ENCODE assay signal across 9 mouse cellular contexts in genomic region chrX:96456201-96456963, GRCm38 (mm10). TPM values are rescaled to one million over a fixed set of nuclear protein-coding genes. Genes with fewer than 3 reads are reported as not detected.
DNase-seq lines count a peak whose midpoint lies in the region; ATAC-seq and TF ChIP-seq lines count a peak whose summit lies in the region.
"Had no signal": no experiment of that assay in that cellular context is flagged by ENCODE, and none has a peak within 500 bp of the region (broad histone marks: within the 10 kb centered on the region; RNA-seq: fewer than 3 reads in every experiment).

Gene Hsf3, minus strand, starts transcription at chrX:96456294.

- no peak within 1 kb of the TSS for H3K9ac ChIP-seq in hindbrain, embryonic 13.5 days
- H3K9ac ChIP-seq in limb, embryonic 14.5 days (ENCODE audit: low read depth, low read length, severe bottlenecking): peak within 1 kb of the TSS; percentile 32; the same call in 1 of the 2 replicates
- H3K9ac ChIP-seq in midbrain, postnatal 0 days (replicated peaks; ENCODE audit: low read length, poor library complexity, severe bottlenecking): no peak within 1 kb of the TSS
- H3K9ac ChIP-seq: liver, embryonic 14.5 days had no signal

- H3K9me3 ChIP-seq in hindbrain, embryonic 13.5 days: no peaks in the 10 kb centered on the region
- no peaks in the 10 kb centered on the region for H3K9me3 ChIP-seq in limb, embryonic 14.5 days (ENCODE audit: control insufficient read depth, low read length)
- no peaks in the 10 kb centered on the region for H3K9me3 ChIP-seq in midbrain, postnatal 0 days (ENCODE audit: low read length)

- no peak for ATAC-seq in hindbrain, embryonic 13.5 days (ENCODE audit: low FRiP score)
- peak; percentile 71; the same call in 1 of the 2 replicates for ATAC-seq in limb, embryonic 14.5 days (ENCODE audit: low FRiP score, low read depth)
- ATAC-seq in midbrain, postnatal 0 days (ENCODE audit: low FRiP score): no peak

- TF ChIP-seq POLR2A in limb, embryonic 14.5 days (IDR thresholded peaks at IDR 0.05; ENCODE audit: borderline replicate concordance, extremely low read depth, insufficient read depth, insufficient read length): no peak

- no peaks in the 10 kb centered on the region for H3K36me3 ChIP-seq in hindbrain, embryonic 13.5 days
- no peaks in the 10 kb centered on the region for H3K36me3 ChIP-seq in limb, embryonic 14.5 days (ENCODE audit: control insufficient read depth, insufficient read depth, low read length)
- no peaks in the 10 kb centered on the region for H3K36me3 ChIP-seq in midbrain, postnatal 0 days (ENCODE audit: insufficient read depth, low read length)

- no peak for TF ChIP-seq CTCF in midbrain, postnatal 0 days (IDR thresholded peaks at IDR 0.05)

- peak within 1 kb of the TSS; percentile 15 for H3K4me3 ChIP-seq in hindbrain, embryonic 13.5 days
- H3K4me3 ChIP-seq in limb, embryonic 14.5 days (replicated peaks; ENCODE audit: low read length): peak within 1 kb of the TSS; percentile 26
- H3K4me3 ChIP-seq in midbrain, postnatal 0 days (ENCODE audit: low read depth, low read length): peak within 1 kb of the TSS; percentile 23

- H3K4me2 ChIP-seq in hindbrain, embryonic 13.5 days: peak within 1 kb of the TSS; percentile 25
- peak within 1 kb of the TSS; percentile 31 for H3K4me2 ChIP-seq in limb, embryonic 14.5 days (replicated peaks; ENCODE audit: low read depth, low read length, severe bottlenecking)
- H3K4me2 ChIP-seq in midbrain, postnatal 0 days (ENCODE audit: low read depth, low read length, poor library complexity, severe bottlenecking): peak within 1 kb of the TSS; percentile 26; the same call in 1 of the 2 replicates

- DNase-seq in adrenal gland, adult 2 months: peak; percentile 5
- no peak for DNase-seq in adrenal gland, adult 8-10 months
- peak; percentile 30 for DNase-seq in fat pad, adult 2 months (ENCODE audit: extremely low read depth, low read depth, low spot score)
- DNase-seq in limb, embryonic 14.5 days (ENCODE audit: low spot score): peak; percentile 38
- peak; percentile 16 for DNase-seq in midbrain, postnatal 0 days (ENCODE audit: low spot score)
- DNase-seq in thymus, postnatal 14 days: no peak
- DNase-seq in T-cell, adult 2 months (ENCODE audit: low spot score): no peak

- WGBS in hindbrain, embryonic 13.5 days: 22% methylated on average over 9 of the region's 9 CpGs
- 8% methylated on average over 9 of the region's 9 CpGs for WGBS in limb, embryonic 14.5 days
- 17% methylated on average over 9 of the region's 9 CpGs for WGBS in midbrain, postnatal 0 days

- H3K4me1 ChIP-seq in hindbrain, embryonic 13.5 days (replicated peaks): no peaks in the 10 kb centered on the region
- H3K4me1 ChIP-seq in limb, embryonic 14.5 days (ENCODE audit: control insufficient read depth, insufficient read depth, low read length): no peaks in the 10 kb centered on the region
- no peaks in the 10 kb centered on the region for H3K4me1 ChIP-seq in midbrain, postnatal 0 days (ENCODE audit: insufficient read depth, low read length)

- no peaks in the 10 kb centered on the region for H3K27me3 ChIP-seq in hindbrain, embryonic 13.5 days
- H3K27me3 ChIP-seq in limb, embryonic 14.5 days (ENCODE audit: control insufficient read depth, insufficient read depth, low read length): no peaks in the 10 kb centered on the region
- H3K27me3 ChIP-seq in midbrain, postnatal 0 days (ENCODE audit: insufficient read depth, low read length): no peaks in the 10 kb centered on the region

- no peak within 1 kb of the TSS for H3K27ac ChIP-seq in hindbrain, embryonic 13.5 days
- H3K27ac ChIP-seq in limb, embryonic 14.5 days (replicated peaks; ENCODE audit: low read depth, low read length): no peak within 1 kb of the TSS
- no peak within 1 kb of the TSS for H3K27ac ChIP-seq in midbrain, postnatal 0 days (ENCODE audit: low read depth, low read length)
- H3K27ac ChIP-seq: liver, embryonic 14.5 days had no signal

RNA-seq across cellular contexts. Expression of gene Hsf3, which starts in this region (rescaled TPM):
- not detected for total RNA-seq in adrenal gland, adult 2 months (2021)
- polyA plus RNA-seq in adrenal gland, adult 2 months (2012; rRNA removed): not detected in 2 replicates
- total RNA-seq in adrenal gland, adult 8-10 months (2022): under 1 TPM in 3 of 4 experiments, not detected in 1; 0.15 to 0.27 (median 0.18) TPM
- 0.06 TPM in 1 of 2 replicates, not detected in the other for polyA plus RNA-seq in hindbrain, embryonic 13.5 days (2015; fragmentation: Nextera tagmentation; extraction: Ambion mirVana)
- 0.06 TPM in 2 replicates for polyA plus RNA-seq in limb, embryonic 14.5 days (2012; rRNA removed)
- 0.14 TPM in 1 of 2 replicates, not detected in the other for polyA plus RNA-seq in limb, embryonic 14.5 days (2014; fragmentation: Nextera tagmentation; extraction: Ambion mirVana)
- 0.57 TPM in 1 of 2 replicates, not detected in the other for total RNA-seq in midbrain, postnatal 0 days (2014; rRNA removed)
- polyA plus RNA-seq in midbrain, postnatal 0 days (2015; fragmentation: Nextera tagmentation; extraction: Ambion mirVana): not detected in 2 replicates
- polyA plus RNA-seq: liver, embryonic 14.5 days had no signal

Comparison
In these comparisons a context has a peak if more than half of its experiments do, and no peak if none do; other contexts are left out.
1. Peak in DNase-seq in adrenal gland, adult 2 months; RNA of the gene not detected or under 1 TPM.
2. Peak in DNase-seq, ATAC-seq, H3K4me3 ChIP-seq, H3K9ac ChIP-seq and H3K4me2 ChIP-seq in limb, embryonic 14.5 days; RNA of the gene not detected or under 1 TPM.
3. Peak in DNase-seq, H3K4me3 ChIP-seq and H3K4me2 ChIP-seq in midbrain, postnatal 0 days; RNA of the gene not detected or under 1 TPM.